Mouse (Mus musculus): ENCODE data around the gene Ndufb4. TPM values are rescaled to one million over a fixed set of nuclear protein-coding genes. Genes with fewer than 3 reads are reported as not detected.
"Not testable (repeated sequence)": the region's sequence is repeated elsewhere in the genome, so short reads cannot be mapped to it uniquely, and the experiment has no call there.

Gene Ndufb4
- polyA plus RNA-seq (2015; fragmentation: Nextera tagmentation; extraction: Ambion mirVana): 48.9 and 54.6 TPM in 2 replicates

DNA sequence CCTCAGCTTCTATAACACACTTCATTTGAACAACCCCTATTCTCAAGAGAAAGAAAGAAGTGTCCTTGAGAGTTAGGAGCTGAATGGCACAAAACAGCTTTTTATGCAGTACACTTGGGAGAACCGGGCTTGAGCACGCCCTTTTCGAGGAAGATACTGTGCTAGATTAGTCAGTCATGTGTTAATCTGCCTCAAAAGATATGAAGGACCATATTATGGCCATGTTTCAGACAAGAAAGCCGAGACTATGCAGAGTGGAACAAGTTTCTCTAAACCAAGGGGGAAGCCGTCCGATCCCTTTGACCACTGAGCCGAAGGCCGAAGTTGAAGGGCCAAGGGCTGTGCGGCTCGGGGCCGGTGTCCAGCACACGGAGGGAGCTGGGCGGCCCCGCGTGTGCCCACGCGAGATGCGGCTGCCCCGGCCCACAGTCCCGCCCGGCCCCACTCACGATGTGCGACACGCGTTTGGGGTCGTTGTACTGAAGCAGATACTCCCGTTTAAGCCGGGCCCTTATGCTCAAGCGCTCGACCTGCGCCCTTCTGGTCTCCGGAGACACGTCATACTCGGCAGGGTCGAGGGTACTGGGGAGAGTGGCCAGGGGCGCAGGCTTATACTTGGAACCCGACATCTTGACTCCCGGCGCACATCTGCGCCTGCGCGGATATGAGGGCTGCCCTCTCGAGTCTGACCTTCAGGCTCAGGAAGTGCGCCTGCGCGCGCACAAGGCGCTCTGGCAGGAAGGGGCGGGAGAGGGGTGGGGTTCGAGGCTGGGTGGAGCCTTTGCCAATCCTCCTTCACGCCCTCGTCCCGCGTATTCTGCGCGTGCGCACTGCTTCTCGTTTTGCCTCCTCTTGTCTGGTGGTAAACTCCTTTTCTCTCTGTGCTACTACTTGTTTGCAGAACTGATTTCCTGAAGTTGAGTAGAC lies at the start of gene Ndufb4:
Gene Ndufb4, minus strand, starts transcription at position 723 of the 927 bp plus-strand sequence.
- WGBS: under 1% methylated on average over 51 of the region's 58 CpGs
- Histone ChIP-seq H3K4me1 (peaks cover 12% of the 10 kb centered on the region), H3K27ac (replicated peaks) (peak within 1 kb of the TSS; percentile 83), H3K9me3 (replicated peaks) (no peaks in the 10 kb centered on the region), H3K27me3 (no peaks in the 10 kb centered on the region), H3K36me3 (0 out of 2 replicates have a peak, but pooled peaks cover 3% of the 10 kb centered on the region), H3K4me3 (replicated peaks) (peak within 1 kb of the TSS; percentile 75), H3K9ac (peak within 1 kb of the TSS; percentile 76), H3K4me2 (replicated peaks) (peak within 1 kb of the TSS; percentile 65)
- ATAC-seq (ENCODE audit: insufficient number of reproducible peaks, low FRiP score, low TSS enrichment, low read depth): peak; percentile 96

DNA sequence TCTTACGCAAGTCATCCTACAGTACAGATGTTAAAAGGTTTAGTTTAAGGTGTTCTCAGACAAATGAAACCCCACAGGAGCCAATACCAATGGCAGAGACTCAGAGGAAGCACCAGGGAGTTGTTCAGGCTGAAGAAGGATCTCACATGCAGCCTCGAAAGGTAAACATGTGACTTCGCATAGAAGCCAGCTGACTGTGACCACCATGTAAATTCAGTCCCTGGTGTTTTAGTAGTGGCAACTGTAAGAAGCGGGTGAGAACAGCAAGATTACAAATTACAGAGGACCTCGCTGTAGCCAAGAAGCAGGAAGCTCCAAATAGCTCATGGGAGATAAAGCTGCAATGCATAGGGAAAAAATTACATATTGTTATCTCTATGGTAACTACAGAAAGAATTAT lies 49.6 kb upstream of the Ndufb4 start:
- WGBS: 72% methylated on average over 5 of the region's 5 CpGs
- no peak for ATAC-seq (ENCODE audit: insufficient number of reproducible peaks, low FRiP score, low TSS enrichment, low read depth)
- no peak overlapping the region for H3K4me3 ChIP-seq (replicated peaks)
- H3K4me1 ChIP-seq: no peaks in the 10 kb centered on the region
- H3K9ac ChIP-seq: no peak overlapping the region
- 0 out of 2 replicates have a peak, but pooled peaks cover 3% of the 10 kb centered on the region for H3K27me3 ChIP-seq
- H3K4me2 ChIP-seq (replicated peaks): no peak overlapping the region
- H3K36me3 ChIP-seq: no peaks in the 10 kb centered on the region
- 0 out of 2 replicates have a peak, but pooled peaks cover 3% of the 10 kb centered on the region for H3K9me3 ChIP-seq (replicated peaks)
- H3K27ac ChIP-seq (replicated peaks): no peak overlapping the region

DNA sequence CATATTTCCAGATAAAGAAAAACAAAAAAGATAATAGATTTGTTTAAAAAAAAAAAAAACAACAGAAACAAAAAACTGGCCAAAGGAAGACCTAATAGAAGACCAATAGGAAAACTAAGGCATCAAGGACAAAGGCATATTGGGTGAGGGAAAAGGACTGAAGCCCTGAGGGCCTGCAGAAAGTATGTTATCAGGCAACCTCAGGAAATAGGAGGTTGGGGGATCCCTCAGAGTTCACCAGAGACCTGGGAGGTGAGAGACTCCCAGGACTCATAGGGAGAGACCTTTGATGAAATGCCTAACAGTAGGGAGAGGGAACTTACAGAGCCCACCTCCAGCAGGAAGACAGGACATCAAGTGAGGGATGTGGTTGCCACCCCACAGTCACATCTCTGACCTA lies 45.8 kb upstream of the Ndufb4 start:
- not testable (repeated sequence) for H3K9me3 ChIP-seq (replicated peaks); H3K4me2 ChIP-seq (replicated peaks); H3K9ac ChIP-seq; ATAC-seq (ENCODE audit: insufficient number of reproducible peaks, low FRiP score, low TSS enrichment, low read depth); H3K4me3 ChIP-seq (replicated peaks); H3K4me1 ChIP-seq; H3K36me3 ChIP-seq; H3K27ac ChIP-seq (replicated peaks); H3K27me3 ChIP-seq

DNA sequence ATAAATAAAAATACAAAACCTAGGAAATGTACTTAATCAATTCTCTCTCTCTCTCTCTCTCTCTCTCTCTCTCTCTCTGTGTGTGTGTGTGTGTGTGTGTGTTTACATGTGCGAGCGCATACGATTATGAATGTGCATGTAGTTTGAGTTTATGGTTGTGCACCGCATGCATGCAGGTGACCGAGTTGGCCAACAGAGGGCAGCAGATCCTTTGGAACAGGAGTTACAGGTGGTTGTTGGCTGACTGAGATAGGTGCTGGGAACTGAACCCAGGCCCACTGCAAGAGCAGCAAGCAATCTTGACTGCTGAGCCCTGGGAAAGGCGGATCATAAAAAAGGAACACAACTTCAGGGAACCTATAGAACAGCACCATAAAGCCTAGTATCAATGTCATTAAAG lies 44.5 kb upstream of the Ndufb4 start:
- Histone ChIP-seq H3K9ac (no peak overlapping the region), H3K36me3 (no peaks in the 10 kb centered on the region), H3K27ac (replicated peaks) (no peak overlapping the region), H3K4me3 (replicated peaks) (no peak overlapping the region), H3K4me1 (no peaks in the 10 kb centered on the region), H3K9me3 (replicated peaks) (0 out of 2 replicates have a peak, but pooled peaks cover 5% of the 10 kb centered on the region), H3K27me3 (no peaks in the 10 kb centered on the region), H3K4me2 (replicated peaks) (no peak overlapping the region)
- WGBS: 98% methylated on average over 6 of the region's 6 CpGs
- ATAC-seq (ENCODE audit: insufficient number of reproducible peaks, low FRiP score, low TSS enrichment, low read depth): no peak

DNA sequence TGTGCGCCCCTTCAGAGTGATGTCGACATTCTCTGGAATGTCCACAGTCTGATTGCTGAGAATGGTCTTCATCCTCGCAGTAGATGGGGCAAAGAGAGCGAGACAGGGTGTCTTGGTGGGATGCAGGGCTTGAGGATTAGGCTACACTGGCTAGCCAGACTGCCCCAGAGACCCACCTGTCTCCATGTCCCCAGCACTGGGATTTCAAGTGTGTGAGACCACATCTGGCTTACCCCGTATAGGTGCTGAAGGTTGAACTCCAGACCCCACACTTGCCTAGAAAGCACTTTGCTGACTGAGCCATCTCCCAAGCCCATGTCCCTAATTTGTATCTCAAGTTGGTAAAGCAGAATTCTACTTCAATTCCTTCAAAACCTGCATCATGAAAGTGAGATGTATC lies 43.0 kb upstream of the Ndufb4 start:
- H3K4me3 ChIP-seq (replicated peaks): no peak overlapping the region
- H3K27me3 ChIP-seq: no peaks in the 10 kb centered on the region
- 86% methylated on average over 5 of the region's 5 CpGs for WGBS
- 0 out of 2 replicates have a peak, but pooled peaks cover 5% of the 10 kb centered on the region for H3K9me3 ChIP-seq (replicated peaks)
- H3K4me1 ChIP-seq: no peaks in the 10 kb centered on the region
- no peak overlapping the region for H3K27ac ChIP-seq (replicated peaks)
- H3K9ac ChIP-seq: no peak overlapping the region
- H3K36me3 ChIP-seq: no peaks in the 10 kb centered on the region
- no peak for ATAC-seq (ENCODE audit: insufficient number of reproducible peaks, low FRiP score, low TSS enrichment, low read depth)
- H3K4me2 ChIP-seq (replicated peaks): no peak overlapping the region

DNA sequence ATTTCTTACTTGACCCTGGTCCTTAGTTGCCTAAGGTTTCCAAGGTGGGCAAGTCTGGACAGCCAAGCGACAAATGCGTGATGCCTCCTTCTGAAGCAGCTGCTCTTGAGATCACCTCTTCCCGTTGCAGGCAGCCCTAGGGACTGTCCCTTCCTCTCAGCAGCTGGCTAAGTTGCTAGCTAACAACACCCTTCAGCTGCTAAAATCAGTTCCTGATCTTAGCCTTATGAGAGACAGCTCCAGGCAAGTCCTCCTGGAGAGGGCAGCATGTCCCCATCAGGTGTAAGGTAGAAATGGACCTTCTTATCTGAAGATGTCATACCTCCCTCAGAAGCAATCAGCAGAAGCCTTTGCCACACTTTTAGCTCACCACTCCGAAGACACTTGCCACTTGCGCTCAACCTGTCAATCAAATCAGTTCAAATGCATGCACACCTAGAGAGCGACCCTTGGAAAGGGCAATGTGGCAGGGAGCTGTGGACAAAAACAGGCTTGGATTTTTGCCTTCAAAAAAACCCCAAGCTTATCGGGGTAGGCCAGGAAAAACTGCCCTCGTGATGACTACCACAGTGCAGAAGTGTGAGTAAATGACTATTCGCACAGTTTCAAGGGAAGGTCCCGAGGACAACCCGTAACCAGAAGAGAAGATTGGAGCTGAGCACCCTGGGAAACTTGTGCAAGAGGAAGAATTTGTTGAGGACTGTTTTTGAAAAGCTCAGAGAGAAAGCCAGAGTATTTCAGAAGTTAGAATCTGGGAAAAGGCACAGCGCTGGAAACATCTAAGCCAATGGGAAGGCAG lies 36.9 kb upstream of the Ndufb4 start:
- 77% methylated on average over 12 of the region's 12 CpGs for WGBS
- ATAC-seq (ENCODE audit: insufficient number of reproducible peaks, low FRiP score, low TSS enrichment, low read depth): no peak
- no peak overlapping the region for H3K4me2 ChIP-seq (replicated peaks)
- no peak overlapping the region for H3K27ac ChIP-seq (replicated peaks)
- H3K4me3 ChIP-seq (replicated peaks): no peak overlapping the region
- peaks cover 33% of the 10 kb centered on the region for H3K4me1 ChIP-seq
- H3K27me3 ChIP-seq: no peaks in the 10 kb centered on the region
- H3K9ac ChIP-seq: no peak overlapping the region
- no peaks in the 10 kb centered on the region for H3K9me3 ChIP-seq (replicated peaks)
- H3K36me3 ChIP-seq: no peaks in the 10 kb centered on the region

DNA sequence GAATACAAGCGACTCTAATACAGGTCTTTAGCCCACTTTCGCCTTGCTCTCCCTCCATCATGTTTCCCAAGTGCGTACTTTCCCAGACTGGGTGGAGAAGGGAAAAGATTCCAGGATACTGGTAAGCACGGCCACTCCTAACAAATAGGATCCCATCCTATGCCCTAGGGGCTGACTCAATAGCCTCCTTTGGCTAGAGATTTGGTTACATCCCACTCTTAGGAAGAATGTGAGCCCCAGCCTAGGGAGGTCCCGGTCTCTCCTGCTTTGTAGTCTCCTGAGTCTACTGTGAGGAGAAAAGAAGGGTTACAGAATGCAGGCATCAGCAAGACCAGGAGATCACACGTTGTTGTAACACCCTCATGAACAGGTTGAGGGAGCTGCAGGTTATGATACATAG lies 36.2 kb upstream of the Ndufb4 start:
- H3K4me1 ChIP-seq: peaks cover 39% of the 10 kb centered on the region
- no peaks in the 10 kb centered on the region for H3K36me3 ChIP-seq
- H3K27ac ChIP-seq (replicated peaks): peak overlapping the region; percentile 51; the same call in 1 of the 2 replicates
- H3K9me3 ChIP-seq (replicated peaks): no peaks in the 10 kb centered on the region
- 60% methylated on average over 6 of the region's 6 CpGs for WGBS
- no peaks in the 10 kb centered on the region for H3K27me3 ChIP-seq
- no peak for ATAC-seq (ENCODE audit: insufficient number of reproducible peaks, low FRiP score, low TSS enrichment, low read depth)
- no peak overlapping the region for H3K4me3 ChIP-seq (replicated peaks)
- no peak overlapping the region for H3K9ac ChIP-seq
- H3K4me2 ChIP-seq (replicated peaks): no peak overlapping the region

DNA sequence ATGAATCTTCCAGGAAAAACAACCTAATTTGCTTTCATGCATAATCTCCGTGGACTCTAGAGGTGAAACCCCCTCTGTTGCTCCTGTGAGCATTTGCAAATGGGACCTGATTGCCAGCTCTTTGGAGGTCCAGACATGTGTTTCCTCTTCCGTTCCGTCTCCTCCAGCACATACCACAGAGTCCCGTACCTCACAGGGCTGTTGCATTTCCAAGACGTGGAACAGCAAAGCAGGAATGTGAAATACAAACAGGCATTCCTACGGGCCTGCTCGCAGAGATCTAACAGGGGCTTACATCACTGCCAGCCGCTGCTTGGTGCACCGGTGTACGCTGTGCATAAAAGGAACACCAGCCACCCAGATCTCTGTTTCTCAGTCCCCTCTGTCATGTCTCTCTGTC lies 35.7 kb upstream of the Ndufb4 start:
- no peak for ATAC-seq (ENCODE audit: insufficient number of reproducible peaks, low FRiP score, low TSS enrichment, low read depth)
- Histone ChIP-seq H3K27ac (replicated peaks) (peak overlapping the region; percentile 51; the same call in 1 of the 2 replicates), H3K9ac (no peak overlapping the region), H3K9me3 (replicated peaks) (no peaks in the 10 kb centered on the region), H3K4me2 (replicated peaks) (no peak overlapping the region), H3K4me1 (peaks cover 43% of the 10 kb centered on the region), H3K36me3 (no peaks in the 10 kb centered on the region), H3K4me3 (replicated peaks) (no peak overlapping the region), H3K27me3 (no peaks in the 10 kb centered on the region)
- 21% methylated on average over 10 of the region's 10 CpGs for WGBS

DNA sequence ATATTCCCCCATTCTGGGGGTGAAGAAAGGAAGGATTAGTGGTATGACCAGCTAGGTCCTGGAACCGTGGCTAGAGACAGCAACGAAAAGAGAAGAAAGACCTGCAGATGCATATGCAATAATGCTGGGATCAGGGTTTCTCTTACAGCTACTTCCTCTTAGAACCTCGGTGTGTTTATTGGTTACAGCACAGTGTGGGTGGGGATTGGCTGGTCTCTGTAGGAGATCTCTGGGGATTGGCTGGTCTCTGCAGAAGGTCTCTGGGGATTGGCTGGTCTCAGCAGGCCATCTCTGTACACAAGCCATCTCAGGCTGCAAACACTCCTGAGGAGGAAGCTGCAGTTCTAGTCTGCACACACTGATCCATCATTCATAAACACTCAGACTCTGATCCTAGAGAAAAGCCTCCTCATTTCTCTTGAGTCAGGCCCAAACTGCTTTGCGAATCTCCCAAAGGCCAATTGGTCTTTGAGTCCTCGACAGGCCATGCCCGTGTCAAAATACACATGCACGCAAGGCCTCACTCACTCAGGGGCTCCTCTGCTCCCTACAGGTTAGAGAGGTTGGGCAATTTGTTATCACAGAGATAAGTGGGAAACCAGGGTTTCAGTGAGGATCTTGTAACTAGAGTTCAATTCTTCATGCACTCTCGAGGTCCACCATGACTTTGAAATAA lies 35.1 kb upstream of the Ndufb4 start:
- Histone ChIP-seq H3K9me3 (replicated peaks) (no peaks in the 10 kb centered on the region), H3K4me3 (replicated peaks) (no peak overlapping the region), H3K4me1 (peaks cover 45% of the 10 kb centered on the region), H3K27me3 (no peaks in the 10 kb centered on the region), H3K36me3 (no peaks in the 10 kb centered on the region), H3K4me2 (replicated peaks) (no peak overlapping the region), H3K9ac (no peak overlapping the region), H3K27ac (replicated peaks) (peak overlapping the region; percentile 51; the same call in 1 of the 2 replicates)
- 64% methylated on average over 8 of the region's 8 CpGs for WGBS
- no peak for ATAC-seq (ENCODE audit: insufficient number of reproducible peaks, low FRiP score, low TSS enrichment, low read depth)

DNA sequence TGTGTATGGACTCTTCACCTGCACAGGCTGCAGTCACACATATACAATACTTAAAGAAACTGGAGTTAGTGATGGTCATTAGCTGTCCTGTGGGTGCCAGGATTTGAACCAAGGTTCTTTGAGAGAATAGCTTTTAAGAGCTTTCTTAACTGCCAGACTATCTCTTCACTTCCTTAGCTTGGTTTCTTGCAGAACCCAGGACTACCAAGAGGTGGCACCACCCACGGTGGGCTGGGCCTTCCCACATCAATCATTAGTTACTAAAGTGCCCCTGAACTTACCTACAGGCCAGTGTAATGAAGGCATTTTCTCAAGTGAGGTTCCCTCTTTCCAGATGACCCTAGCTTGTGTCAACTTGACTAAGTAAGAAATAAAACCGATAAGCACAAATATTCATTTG lies 33.9 kb upstream of the Ndufb4 start:
- Histone ChIP-seq H3K9ac (no peak overlapping the region), H3K36me3 (no peaks in the 10 kb centered on the region), H3K4me2 (replicated peaks) (no peak overlapping the region), H3K27me3 (no peaks in the 10 kb centered on the region), H3K9me3 (replicated peaks) (no peaks in the 10 kb centered on the region), H3K4me1 (peaks cover 57% of the 10 kb centered on the region), H3K4me3 (replicated peaks) (no peak overlapping the region), H3K27ac (replicated peaks) (0 out of 2 replicates have a peak overlapping the region, but pooled peaks have one; percentile 63)
- WGBS: 70% methylated on average over 2 of the region's 2 CpGs
- no peak for ATAC-seq (ENCODE audit: insufficient number of reproducible peaks, low FRiP score, low TSS enrichment, low read depth)

All from embryonic facial prominence, embryonic 15.5 days (tissue).